Mouse (Mus musculus) ES-Bruce4 (cell line): Measurements from ENCODE around the gene Ksr1.

Experiments
- CTCF ChIP-seq: IDR thresholded peaks from one replicate; pipeline ENCODE4 v1.8.1; 2011; ENCODE audit warnings: low read depth, low read length
- POLR2A ChIP-seq: IDR thresholded peaks from one replicate; pipeline ENCODE4 v1.8.1; 2011; ENCODE audit warnings: low read length; ENCODE audit not compliant: insufficient read depth

DNA sequence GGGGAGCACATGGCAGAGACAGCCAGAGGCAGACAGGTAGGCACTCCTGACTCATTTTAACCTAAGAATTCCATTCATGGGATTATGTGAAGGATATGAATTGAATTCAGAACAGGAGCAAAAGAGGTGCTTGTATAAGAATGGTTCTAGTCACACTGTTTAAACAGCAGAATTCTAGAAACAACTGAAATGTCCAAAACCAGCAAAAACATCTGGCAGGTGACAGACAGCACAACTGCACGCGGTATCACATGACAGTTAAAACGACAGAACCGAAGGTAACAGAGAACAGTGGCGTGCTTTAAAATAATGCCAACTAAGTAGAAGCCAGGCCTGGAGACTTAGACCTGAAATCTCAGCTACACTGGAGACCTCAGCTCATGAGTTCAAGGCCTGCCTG is 13.2 kb downstream of the Ksr1 start:
- TF ChIP-seq POLR2A (no peak), CTCF (no peak)
